Mouse (Mus musculus): Measurements from ENCODE around the gene Mthfd1. TPM values are rescaled to one million over a fixed set of nuclear protein-coding genes. Genes with fewer than 3 reads are reported as not detected.

Gene Mthfd1
- polyA plus RNA-seq, 1 experiment: 31.0 TPM

DNA sequence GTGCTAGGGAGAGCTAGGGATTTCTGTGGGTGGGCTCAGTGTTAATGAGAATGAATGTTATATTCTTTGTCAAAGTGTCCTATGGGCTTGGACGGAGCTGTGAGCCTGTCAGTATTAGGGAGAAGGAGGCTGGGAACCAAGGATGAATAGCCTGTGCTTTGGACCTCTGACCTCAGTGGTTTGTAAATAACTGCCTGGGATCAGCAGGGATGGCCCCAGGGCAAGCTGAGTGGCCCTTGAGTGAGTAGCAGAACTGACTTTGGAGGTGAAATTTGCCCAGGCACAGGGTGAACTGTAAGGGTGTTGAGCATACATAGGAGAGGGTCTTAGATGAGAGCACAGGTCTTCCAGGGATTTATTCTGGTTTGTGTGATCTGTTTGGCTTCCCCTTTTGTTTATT, 8.8 kb downstream of the Mthfd1 start:
- DNase-seq (ENCODE audit: low spot score): no peak

DNA sequence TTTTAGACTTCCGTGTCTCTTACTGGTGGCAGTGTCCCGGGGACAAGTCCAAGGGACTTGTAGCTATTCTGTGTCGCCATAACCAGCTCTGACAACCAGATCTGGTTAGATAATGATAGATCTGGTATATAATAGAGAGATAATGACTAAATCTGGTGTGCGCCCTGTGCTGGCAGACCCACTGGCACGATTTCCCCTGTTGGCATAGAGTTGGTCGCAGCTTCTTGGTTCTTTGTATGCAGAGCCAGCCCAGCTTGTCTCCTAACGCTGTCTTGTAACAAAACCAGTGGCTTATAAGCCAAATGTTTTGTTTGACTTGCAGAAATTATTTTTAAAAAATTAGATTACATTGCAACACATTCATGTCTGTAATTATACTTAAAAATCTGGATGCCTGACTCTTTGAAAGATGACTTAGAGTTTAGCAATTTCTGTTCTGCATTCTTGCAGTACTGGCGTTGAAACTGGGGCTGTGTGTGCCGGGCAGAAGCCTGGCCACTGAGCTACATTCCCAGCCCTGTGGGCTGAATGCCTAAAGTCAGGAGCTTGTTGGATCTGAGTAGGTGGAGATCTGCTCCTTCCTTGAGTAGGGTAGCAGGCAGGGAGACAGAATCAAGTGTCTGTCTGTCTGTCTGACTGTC, 9.3 kb downstream of the Mthfd1 start:
- no peak for DNase-seq (ENCODE audit: low spot score)

DNA sequence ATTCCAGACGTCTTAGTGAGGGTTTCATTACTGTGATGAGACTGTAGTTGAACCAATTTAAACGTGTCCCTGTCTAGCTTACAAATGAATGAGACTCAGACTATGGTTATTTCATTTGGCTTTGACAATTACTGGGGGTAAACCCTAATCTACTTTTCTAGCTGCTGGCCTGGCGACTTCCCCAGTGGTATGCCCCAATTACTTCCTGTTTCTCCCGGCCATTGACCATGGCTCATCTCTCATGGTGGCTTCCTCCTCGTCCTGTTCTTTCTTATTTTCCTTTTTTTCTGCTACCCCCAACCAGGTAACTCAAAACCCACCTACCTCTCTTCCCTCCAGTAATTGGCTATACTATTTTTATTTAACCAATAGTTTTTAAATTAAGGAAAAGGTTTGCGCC, 9.9 kb downstream of the Mthfd1 start:
- DNase-seq (ENCODE audit: low spot score): no peak

DNA sequence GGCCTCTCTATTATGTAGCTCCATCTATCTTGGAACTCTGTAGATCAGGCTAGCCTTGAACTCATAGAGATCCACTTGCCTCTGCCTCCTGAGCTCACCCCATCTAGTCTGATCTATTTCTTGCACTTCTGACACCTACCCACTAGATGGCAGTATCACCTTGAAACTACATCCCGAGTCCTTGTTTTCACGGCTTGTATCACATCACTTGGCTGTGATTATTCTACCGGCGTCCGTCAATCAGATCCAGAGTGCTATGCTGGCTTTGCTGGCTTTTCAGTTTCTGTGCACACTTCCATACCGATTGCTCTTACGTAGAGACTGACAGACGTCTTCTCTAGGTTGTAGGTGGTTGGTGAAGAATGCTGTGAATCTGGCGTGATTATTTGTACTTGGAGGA, 11.8 kb downstream of the Mthfd1 start:
- DNase-seq (ENCODE audit: low spot score): no peak

DNA sequence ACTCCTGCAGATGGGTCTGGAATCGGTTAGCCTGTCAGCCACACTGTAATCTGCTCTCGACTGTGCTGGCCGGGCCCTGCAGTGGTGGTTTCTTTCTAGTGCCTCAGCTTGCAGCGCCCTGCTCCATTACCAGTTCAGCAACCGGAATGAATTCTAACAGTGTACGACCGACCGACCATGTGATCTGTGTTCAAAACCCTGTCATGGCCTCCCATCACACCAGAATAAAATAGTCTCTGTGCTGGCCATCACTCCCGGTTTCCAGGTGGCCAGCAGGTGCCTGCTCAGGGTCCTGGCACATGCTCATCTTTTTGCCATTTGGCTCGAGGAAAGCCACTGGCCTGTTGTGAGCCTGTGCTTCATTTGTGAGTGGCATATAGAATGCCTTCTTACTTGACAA, 13.6 kb downstream of the Mthfd1 start:
- no peak for DNase-seq (ENCODE audit: low spot score)

DNA sequence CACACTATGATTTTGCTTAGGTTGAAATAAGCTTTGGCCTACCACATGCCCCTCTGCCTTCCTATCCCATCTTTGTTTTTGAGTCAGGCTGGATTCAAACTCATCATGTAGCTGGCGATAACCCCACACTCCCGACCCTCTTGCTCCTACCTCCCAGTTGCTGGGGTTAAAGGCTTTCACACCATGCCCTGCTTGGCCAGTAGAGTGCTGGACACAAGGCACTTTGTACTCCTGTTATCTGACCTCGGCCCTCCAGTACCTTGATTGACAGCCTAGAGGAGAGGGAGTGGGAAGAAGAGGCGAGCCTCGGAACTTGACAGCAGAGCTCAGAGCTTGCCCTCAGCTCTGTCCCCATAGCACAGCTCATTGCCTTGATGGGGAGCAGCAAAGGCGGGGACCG, 14.1 kb downstream of the Mthfd1 start:
- DNase-seq (ENCODE audit: low spot score): no peak

DNA sequence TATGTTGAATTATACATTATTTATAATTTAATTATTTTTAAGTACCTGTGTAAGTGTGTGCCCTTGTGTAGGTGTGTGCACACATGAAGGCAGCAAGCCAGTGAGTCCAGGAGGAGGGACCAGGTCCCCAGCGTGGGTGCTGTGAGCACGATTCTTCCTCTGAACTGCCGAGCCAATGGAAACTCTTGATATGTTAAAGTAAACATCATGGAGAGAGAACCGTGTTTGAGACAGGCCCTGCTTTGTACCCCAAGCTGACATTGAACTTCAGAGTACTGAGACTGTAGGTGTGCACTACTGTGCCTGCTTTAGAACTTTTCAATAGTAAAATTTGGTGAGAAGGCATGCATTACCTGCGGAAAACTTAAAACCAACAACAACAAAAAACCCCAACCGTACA, 16.4 kb downstream of the Mthfd1 start:
- no peak for DNase-seq (ENCODE audit: low spot score)

DNA sequence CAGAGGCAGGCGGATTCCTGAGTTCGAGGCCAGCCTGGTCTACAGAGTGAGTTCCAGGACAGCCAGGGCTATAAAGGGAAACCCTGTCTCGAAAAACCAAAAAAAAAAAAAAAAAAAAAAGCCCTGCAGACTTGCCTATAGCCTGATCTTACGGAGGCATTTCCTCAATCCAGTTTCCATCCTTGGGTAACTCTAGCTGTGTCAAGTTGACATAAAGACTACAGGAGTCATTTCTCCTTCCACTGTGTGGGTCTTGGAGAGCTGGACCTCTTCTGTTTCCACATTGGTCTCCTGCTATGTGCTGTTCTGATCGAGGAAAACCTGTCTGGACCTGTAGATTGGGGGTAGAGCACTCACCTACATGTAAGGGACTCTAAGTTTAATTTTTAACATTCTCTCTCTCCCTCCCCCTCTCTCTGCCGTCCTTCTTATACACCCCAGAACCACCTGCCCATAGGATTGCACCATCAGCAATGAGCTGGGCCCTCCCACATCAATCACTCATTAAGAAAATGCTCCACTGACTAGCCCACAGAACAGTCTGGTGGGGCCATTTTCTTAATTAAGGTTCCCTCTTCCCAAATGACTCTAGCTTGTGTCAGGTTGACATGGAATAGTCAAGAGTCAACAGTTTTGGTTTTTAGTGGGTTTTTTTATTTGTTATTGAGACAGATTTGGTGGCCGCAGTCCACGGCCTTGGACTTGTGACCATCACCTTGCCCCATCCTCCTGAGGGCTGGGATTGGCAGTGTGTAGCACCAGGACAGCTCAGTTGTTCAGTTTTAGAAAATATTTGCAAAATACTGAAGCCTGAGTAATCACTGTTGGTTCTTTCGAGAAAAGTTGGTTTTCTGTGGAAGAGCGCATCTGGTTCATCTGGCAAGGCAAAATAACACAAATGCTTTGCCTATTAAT, 17.8 kb downstream of the Mthfd1 start:
- DNase-seq (ENCODE audit: low spot score): no peak

DNA sequence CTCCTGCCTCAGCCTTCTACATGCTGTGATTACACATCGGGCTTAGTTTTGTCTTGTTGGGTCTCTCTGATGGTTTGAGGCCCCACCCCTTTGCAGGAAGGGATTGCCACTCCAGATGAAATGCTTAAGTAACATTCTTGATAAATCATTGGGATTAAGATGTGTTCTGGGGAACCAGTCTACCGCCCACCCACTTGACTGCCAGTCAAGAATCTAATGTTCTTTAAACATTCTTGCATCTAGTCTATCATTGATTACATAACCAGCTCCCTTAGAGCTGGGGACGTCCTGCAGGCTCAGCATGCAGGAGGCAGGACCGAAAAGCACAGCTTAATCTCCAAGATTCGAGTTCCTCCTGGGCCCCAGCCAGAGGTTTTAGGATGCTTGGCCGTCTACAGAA, 23.1 kb downstream of the Mthfd1 start:
- no peak for DNase-seq (ENCODE audit: low spot score)

DNA sequence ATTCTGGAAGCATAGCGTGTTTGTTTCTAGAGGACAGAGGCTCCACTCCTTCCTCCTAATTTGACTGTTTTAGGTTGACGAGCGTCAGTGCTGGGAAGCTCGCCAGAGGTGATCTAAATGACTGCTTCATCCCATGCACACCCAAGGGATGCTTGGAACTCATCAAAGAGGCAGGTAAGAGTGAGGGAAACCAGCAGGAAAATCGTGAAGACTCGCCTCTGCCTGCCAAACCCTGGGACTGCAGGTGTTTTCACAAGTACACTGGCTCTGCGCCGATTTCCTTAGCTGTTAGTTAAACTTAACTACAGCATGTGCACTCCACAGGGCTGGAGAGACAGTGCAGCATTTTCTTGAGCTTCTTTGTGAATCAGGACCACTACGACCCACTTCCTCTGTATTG, 25.5 kb downstream of the Mthfd1 start:
- DNase-seq (ENCODE audit: low spot score): no peak

DNA sequence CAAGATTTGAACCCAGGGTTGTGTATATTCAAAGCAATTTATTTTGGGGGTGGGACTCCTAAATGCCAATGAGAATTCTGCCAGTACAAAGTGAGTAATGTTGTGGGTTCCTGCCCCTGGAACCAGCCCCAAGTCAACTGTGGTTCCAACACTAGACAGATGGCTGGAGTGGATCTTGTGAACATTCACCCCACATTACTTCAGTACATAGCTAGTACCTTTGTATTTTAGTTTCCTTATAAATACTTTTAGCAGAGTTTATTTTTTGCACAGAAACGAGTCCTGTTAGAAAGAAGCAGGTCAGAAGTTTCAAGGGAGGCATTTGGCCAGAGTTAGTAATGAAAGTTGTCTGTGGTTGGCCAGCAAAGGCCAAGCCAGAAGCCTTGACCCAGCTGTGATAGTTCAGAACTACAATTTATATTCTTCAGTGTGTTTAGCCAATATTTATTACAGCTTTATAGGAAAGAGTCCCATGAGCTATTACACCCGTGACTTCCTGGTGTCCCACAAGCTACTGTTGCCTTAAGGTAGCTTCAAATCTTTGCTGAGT, 26.1 kb downstream of the Mthfd1 start:
- no peak for DNase-seq (ENCODE audit: low spot score)

DNA sequence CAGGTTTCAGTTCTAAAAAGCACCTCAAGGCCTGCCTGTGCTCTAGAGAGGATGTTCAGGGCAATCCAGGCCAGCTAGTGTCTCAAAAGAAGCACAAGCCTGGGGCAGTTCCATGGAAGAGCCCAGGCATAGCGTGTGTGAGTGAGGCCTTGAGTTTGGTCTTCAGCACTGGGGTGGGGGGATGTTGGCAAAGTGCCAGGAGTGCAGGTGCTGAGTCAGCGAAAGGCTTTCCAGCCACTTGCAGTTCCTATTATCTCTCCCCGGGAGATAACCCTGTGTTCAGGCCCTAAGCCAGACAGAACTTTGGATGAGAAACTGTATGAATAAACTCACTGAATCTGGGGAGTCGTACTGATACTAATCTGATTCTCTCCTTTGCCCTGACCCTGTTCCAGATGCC, 27.0 kb downstream of the Mthfd1 start:
- DNase-seq (ENCODE audit: low spot score): no peak

DNA sequence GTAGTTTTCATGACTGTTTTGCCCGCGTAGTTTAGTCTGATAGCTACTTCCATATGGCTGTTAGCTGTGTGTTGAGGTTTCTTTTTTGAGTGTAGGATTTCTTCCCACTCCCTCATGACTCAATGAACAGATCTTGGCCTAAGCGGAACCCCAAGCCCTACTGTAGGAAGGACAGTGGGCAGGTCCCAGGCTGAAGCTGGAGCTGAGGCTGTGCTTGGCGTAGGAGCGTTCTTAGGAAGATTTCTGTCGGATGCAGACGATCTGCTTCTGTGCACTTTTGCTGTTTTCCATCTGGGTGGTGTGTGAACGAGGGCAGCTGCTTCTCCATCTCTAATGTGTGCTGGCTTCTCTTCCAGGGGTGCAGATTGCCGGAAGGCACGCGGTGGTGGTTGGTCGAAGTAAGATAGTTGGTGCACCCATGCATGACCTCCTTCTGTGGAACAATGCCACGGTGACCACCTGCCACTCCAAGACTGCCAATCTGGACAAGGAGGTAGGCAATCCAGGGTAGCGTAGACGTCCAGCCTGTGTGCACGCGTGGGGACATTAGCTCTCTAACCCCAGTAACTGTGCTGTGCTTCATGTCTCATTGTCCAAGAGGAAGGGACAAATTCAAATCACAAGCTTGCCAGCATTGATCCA, 27.6 kb downstream of the Mthfd1 start:
- DNase-seq (ENCODE audit: low spot score): no peak

DNA sequence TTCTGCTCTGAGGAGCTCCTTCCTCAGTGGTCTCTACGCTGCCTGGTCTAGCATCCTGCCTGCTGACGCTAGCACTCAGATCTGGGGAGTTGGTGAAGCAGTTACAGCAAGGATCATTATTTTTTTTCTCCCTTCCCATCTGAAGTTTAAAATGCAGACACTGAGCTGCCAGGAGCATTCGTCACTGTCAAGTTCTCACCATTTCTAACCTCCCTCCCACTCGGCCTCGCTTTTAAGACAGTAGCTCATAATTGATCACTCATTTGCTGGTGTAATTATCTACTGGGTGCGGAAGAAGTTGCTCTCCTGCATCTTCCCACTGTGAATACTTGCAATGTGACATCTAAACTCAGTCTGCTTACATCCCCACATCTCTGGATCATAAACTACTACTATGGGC, 30.3 kb downstream of the Mthfd1 start:
- no peak for DNase-seq (ENCODE audit: low spot score)

DNA sequence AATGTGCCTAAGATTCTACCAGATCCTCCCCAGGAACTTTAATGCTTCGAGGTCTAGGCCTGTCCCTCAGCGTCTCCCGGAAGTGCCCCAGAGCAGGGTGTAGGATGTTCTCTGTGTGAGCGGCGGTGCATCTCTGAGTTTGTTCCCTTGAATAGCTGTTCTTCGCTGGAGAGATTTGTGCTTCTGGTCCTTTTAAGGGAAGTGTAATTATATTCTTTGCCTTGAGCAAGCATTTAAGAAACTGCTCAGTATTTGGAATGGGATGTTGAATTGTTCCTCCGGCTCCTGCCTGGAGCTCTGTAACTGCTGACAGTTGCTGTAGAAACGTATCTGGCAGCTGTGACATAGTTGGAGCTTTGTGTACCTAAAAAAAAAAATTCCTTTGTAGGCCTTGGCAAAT, 32.9 kb downstream of the Mthfd1 start:
- no peak for DNase-seq (ENCODE audit: low spot score)

DNA sequence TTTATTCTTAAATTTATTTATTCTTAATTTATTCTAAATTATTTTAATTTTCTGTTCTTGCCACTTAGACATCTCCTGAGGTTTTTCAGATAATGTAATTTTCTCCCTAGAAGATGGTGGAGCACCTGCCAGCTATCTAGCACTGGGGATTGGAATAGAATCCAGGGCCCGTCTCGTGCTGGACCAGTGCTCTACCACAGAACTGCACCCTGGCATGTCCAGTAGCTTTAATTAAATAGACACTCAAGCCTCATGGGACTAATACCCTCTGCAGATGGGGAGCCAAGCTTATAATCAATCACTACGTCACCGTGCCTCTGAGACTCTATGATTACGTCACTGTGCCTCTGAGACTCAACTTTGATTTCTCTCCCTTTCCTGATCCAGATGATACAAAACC, 33.4 kb downstream of the Mthfd1 start:
- no peak for DNase-seq (ENCODE audit: low spot score)

DNA sequence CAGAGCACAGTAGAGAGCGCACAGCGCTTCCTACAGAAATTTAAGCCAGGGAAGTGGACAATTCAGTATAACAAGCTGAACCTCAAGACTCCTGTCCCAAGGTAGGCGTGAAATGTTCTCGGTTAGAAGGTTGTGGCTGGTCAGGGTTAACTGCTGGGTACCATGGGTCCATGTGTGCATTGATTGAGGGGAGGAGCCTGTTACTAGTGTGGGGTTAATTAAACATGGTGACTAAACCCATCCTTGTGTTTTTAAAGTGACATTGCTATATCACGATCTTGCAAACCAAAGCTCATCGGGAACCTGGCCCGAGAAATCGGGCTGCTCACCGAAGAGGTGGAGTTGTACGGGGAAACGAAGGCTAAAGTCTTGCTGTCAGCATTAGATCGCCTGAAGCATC, 34.3 kb downstream of the Mthfd1 start:
- no peak for DNase-seq (ENCODE audit: low spot score)

DNA sequence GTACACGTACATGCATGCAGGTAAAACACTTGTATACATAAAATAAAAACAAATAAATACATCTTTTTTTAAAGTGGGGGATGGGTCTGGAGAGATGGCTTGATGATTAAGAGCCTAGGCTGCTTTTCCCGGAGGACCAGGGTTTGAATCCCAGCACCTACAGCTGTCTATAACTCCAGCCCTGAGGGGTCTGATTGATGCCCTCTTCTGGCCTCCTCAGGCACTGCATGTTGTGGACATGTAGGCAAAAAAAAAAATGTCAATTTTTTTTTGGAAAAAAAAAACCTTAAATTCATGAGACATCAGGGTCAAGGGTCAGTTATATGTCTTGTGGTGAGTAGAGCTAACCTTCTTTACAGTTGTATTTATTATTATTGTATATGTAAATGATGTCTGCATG, 35.2 kb downstream of the Mthfd1 start:
- DNase-seq (ENCODE audit: low spot score): no peak

DNA sequence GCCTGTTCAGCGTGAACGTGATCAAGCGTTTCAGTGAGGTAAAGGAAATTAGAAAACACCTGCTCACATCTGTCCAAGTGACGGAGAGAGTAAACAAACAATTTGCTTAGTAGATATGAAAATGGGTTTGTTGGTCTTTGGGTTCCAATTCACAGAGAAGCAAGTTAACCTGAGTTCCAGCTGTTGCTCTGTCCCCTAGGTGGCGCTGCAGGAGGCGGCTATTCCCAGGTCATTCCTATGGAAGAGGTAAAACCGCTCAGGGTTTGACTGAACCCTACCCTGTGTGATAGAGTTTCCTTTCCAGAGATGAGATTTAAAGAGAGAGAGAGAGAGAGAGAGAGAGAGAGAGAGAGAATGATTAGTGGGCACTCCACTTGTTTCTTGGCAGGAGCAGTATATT, 38.1 kb downstream of the Mthfd1 start:
- DNase-seq (ENCODE audit: low spot score): no peak

DNA sequence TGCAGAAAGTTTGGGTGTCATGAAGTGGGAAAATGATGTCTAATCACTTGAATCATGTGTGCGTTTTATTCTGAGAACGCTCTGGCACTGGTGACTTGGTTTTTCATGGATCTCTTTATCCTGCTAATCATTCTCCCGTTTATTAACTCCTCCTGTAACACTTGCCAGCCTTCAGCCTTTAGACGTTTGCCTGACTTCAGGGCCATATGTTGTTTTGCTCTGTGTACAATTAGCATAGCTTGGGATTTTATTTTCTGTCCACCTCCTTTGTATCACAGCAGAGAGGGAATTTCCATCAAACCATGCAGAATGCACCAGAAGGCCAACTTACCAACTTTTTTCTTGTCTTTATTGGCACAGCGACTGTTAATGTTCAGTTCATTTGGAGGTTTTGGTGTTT, 42.7 kb downstream of the Mthfd1 start:
- DNase-seq (ENCODE audit: low spot score): no peak

DNA sequence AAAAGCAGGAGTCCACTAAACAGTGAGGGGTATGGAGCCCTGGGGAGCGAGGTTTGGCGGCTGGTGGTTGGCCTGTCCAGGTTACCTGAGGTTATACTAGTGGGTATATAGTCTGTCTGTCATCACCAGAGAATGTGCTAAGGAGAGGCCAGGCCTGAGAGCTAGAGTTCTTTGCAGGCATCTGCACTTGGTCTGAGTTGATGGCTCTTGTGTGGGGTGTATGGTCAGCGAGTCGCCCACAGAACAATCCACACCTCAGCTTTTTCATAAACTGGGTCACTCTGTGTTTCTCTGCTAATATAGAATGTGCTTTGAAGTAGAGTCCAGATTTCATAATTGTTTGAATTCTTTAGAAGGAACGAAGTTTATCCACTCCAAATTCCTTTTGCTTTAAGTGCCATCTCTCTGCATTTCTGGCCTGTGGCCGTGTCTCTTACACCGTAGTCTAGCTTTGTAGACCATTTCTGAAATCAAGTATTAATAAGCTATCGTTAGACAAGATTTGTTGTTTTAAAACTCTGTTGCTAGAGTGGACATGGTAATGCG, 44.3 kb downstream of the Mthfd1 start:
- DNase-seq (ENCODE audit: low spot score): no peak

DNA sequence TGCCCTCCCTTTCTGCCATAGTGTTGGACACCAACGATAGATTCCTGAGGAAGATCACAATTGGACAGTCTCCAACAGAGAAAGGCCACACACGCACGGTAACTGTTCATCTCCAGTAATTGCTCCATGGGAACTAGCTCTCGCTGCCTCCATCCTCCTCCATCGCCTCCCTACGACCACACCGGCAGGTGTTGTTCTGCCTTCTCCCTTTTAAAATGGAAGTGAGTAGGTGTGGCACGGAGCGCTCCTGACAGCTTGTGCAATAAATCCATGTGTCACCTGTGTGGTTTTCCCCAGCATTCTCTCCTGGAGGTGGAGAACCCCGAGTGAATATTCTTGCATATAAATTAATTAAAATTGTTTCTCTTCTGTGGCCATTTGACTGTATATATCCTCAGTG, 45.3 kb downstream of the Mthfd1 start:
- no peak for DNase-seq (ENCODE audit: low spot score)

All from urinary bladder, adult 2 months (tissue).